Mouse (Mus musculus) olfactory bulb, adult 2 months (tissue): ENCODE measurements at regions not wholly inside any gene's neighbourhood (a gene's known extent, or its start where the extent isn't known, plus 50 kb on each side); places are given as distances from the start of the nearest gene placed in this dataset.

Experiments used
- CTCF ChIP-seq: fragments of 200-500 bp; IDR thresholded peaks from 2 replicates; pipeline ENCODE4 v1.5.1; 2012; ENCODE audit warnings: low read depth, mild to moderate bottlenecking, low read length, moderate library complexity; ENCODE audit not compliant: insufficient read depth
- POLR2A ChIP-seq: fragments of 200-500 bp; IDR thresholded peaks from 2 replicates; pipeline ENCODE4 v1.6.1; 2012; ENCODE audit warnings: mild to moderate bottlenecking, low read depth, low read length, moderate library complexity; ENCODE audit not compliant: insufficient read depth

GRCm38 (mm10) chr10:21686060-21686459 lies 93.1 kb downstream of the 1700020N01Rik start:
- no peak for TF ChIP-seq POLR2A
- TF ChIP-seq CTCF, result no peak
